Mouse (Mus musculus): Measurements from ENCODE around the gene Exoc8. TPM values are rescaled to one million over a fixed set of nuclear protein-coding genes. Genes with fewer than 3 reads are reported as not detected.

The Exoc8 gene
- total RNA-seq, 1 experiment, result 16.8 TPM

DNA sequence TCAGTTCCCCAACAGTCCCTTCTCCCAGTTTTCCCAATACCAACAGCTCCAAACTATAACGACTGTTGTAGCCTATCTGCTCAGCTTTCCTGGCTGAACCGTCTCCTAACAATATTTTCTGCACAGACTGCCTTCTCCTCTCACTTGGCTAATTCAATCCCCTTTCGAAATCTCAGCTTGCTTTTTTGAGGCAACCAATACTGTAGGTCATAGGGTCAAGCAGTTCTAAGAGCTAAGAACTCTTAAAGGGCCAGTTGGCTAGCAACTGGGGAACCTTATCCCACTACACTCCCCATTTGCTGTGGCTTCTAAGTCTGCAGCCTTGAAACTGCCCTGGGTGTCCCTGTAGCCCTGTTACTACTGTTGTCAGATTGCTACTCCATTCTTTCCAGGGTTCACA is 52.4 kb downstream of the Exoc8 start:
- Histone ChIP-seq H3K36me3 (ENCODE audit: control insufficient read depth, insufficient read depth, low read length, poor library complexity, severe bottlenecking) (peaks cover 20% of the 10 kb centered on the region), H3K9ac (ENCODE audit: insufficient read depth, low read depth, low read length, poor library complexity, severe bottlenecking) (no peak overlapping the region), H3K4me1 (ENCODE audit: control insufficient read depth in 2 of 2, insufficient read depth in 2 of 2, low read length in 2 of 2, poor library complexity in 1 of 2) (peaks cover 0 to 2% of the 10 kb centered on the region in 2 experiments; a peak in 1 of 4 replicates), H3K27ac (ENCODE audit: insufficient read depth, low read depth, low read length, poor library complexity, severe bottlenecking) (no peak overlapping the region), H3K4me3 (ENCODE audit: insufficient read depth in 1 of 2, low read depth in 1 of 2, low read length in 2 of 2, poor library complexity in 1 of 2, severe bottlenecking in 1 of 2) (no peak overlapping the region), H3K9me3 (ENCODE audit: control insufficient read depth, insufficient read depth, low read depth, low read length) (no peaks in the 10 kb centered on the region)
- in situ Hi-C loops (cut with MboI; ENCODE audit: low sequenced_read_pairs in 2 of 2, unreplicated experiment in 2 of 2), result no loop called here
- no peak for TF ChIP-seq HCFC1 (IDR thresholded peaks at IDR 0.05; ENCODE audit: borderline replicate concordance, insufficient read depth, low read length)
- no peak for TF ChIP-seq ZNF384 (IDR thresholded peaks at IDR 0.05; ENCODE audit: low read depth, low read length)
- no peak for TF ChIP-seq CHD2 (IDR thresholded peaks at IDR 0.05; ENCODE audit: low read depth, low read length)
- no peak for TF ChIP-seq ZC3H11A (IDR thresholded peaks at IDR 0.05; ENCODE audit: borderline replicate concordance, low read depth, low read length)
- no peak for TF ChIP-seq MAFK (IDR thresholded peaks at IDR 0.05; ENCODE audit: insufficient read depth, low read depth, low read length)
- DNase-seq (ENCODE audit: low read depth, low spot score), result no peak

Other genes with a start within 250 kb of the Exoc8 start
- gene 2310022B05Rik, start 234.3 kb downstream of the Exoc8 start, total RNA-seq (2012; rRNA removed), result 7.5 and 8.1 TPM in 2 replicates
- 74.8 and 108 TPM in 2 replicates for gene Ttc13, start 175.7 kb downstream of the Exoc8 start, total RNA-seq (2012; rRNA removed)
- gene Arv1, start 175.6 kb downstream of the Exoc8 start, total RNA-seq (2012; rRNA removed), result 25.1 and 28.3 TPM in 2 replicates
- 1.6 and 2.9 TPM in 2 replicates for gene Fam89a, start 145.9 kb downstream of the Exoc8 start, total RNA-seq (2012; rRNA removed)
- 0.40 and 0.48 TPM in 2 replicates for gene Trim67, start 104.6 kb downstream of the Exoc8 start, total RNA-seq (2012; rRNA removed)
- 102 and 136 TPM in 2 replicates for gene Gnpat, start 34.7 kb downstream of the Exoc8 start, total RNA-seq (2012; rRNA removed)
- 71.5 and 83.6 TPM in 2 replicates for gene 2810004N23Rik, start 34.6 kb downstream of the Exoc8 start, total RNA-seq (2012; rRNA removed)
- 10.7 and 16.8 TPM in 2 replicates for gene Sprtn, start 181 bp upstream of the Exoc8 start, total RNA-seq (2012; rRNA removed)
- gene Egln1, start 51.6 kb upstream of the Exoc8 start, total RNA-seq (2012; rRNA removed), result 13.1 and 15.8 TPM in 2 replicates
- 32.2 and 46.9 TPM in 2 replicates for gene Tsnax, start 115.3 kb upstream of the Exoc8 start, total RNA-seq (2012; rRNA removed)
- 1.5 and 2.7 TPM in 2 replicates for gene Disc1, start 156.5 kb upstream of the Exoc8 start, total RNA-seq (2012; rRNA removed)